Mouse (Mus musculus) ovary, postnatal 36 days (tissue): Measurements from ENCODE around the gene Fbxo30.
A peak's percentile ranks its signal among the peaks of the same experiment; 100 is the strongest.
"Not testable (repeated sequence)": the region's sequence is repeated elsewhere in the genome, so short reads cannot be mapped to it uniquely, and the experiment has no call there.

Source experiments
- DNase-seq: peaks from one replicate; pipeline ENCODE4 v3.0.0; 2022; ENCODE audit warnings: low spot score, mixed read lengths

Fbxo30 gene

GRCm38 (mm10) chr10:11280578-11281463, at the start of gene Fbxo30:
TSS of gene Fbxo30 (plus strand) at chr10:11281330.
- peak; percentile 93 for DNase-seq

- DNase-seq, result no peak
These were observed 47.9 kb upstream of the Fbxo30 start for GRCm38 (mm10) chr10:11233208-11233607.

GRCm38 (mm10) chr10:11242988-11243387, 38.1 kb upstream of the Fbxo30 start:
- DNase-seq, result peak; percentile 5

DNA sequence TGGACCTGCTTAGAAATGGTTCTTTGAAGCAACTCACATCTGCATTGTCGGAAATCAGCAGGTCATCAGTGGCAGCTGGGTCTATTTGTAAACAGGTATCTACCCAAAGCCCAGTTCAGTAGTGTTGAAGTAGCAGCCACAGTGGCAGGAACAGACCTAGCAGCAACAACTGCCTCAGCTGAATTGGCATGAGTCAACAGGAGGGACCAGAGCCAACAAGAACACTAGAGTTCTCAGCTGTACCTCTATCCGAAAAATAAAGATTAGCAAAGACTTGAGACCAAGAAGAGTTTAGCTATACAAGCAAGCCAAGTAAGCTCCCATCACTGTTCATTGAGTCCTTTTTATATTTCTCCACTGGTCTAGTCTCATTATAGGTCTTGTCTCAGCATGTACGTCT, 32.9 kb upstream of the Fbxo30 start:
- DNase-seq, result no peak

DNA sequence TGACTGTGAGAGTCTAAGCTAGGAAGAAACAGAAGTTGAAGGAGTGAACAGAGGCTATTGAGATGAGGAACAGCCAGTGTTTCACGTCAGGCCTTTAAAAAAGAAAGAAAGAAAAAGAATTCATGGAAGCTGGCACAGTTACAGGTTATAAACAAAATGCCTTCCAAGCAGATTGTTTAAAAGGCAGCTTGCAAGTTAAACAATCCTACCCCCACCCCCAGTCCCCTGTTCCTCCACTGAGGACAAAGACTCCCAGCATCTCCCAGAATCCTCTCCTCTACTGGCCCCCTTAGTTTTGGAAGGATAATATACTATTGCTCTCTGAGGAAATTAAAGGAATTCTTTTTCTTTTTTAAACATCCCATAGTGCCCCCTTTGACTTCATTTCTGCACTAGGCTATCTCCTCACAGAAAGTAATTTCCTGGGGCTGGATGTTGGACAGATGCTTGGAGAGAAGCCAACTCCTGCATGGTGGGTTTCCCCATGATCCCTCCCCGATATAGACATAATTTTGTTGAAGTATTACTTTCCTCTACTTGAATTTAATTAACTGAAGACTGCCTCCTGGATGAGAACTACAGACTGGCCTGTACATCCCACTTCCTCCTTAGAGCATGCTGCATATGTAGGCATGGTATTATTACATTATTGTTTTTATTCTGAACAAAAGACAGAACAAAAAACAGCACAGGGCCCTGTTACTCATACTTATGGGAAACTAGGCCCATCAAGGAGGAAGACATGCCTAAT, 30.7 kb upstream of the Fbxo30 start:
- no peak for DNase-seq

DNA sequence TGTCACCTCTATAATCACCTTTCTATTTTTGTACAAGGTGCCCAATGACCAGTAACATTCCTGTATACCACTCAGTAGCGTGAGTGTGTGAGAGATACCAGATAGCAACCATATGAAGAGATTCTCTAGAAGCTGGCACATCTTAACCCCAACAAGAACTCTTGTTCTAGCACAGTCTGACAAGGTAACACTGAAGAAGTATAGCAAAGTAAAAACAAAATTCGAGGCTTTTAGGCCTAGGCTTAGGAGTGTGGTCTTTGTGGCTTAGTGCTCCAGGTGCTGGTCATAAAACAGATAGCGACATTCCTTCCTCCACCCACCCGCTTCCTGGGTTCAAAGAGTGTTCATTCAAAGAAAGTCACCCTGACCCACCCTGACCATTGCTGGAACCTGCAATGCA, 27.5 kb upstream of the Fbxo30 start:
- DNase-seq, result not testable (repeated sequence)

DNA sequence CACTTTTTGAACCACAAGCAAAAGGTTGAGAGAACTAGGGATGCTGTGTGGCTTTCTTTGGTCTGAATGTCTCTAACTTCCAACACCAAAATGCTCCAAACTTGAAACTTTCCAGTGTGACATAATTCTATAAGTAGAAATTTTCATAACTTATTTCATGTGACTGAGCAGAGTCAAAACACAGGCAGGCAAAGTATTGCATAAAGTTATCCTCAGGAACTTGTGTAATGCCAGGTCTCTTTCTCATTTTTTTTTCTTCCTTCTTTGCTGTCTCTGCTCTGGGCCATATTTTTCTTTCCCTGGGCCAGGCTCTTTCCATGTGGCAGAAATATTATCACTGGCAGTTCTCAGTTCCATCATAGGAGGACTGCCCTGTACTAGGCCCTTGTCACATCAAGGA, 21.0 kb upstream of the Fbxo30 start:
- no peak for DNase-seq

DNA sequence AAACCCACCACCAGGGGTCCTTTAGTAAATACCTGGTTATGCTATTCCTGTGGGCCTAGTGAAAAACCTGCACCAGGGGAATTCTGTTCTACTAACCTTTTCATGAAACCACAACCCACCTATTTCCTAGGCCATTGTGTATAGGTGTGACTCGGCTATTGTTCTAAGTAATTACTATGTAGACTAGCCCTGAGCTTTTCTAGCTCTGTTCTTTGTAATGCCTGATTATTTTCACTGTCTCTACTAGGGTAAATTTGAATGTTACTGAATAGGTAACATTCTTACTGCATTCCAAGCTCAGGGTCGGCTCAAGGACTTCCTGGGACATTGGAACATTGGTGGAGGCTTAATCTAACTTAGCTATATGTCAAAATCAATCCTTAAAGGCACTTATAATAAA, 18.8 kb upstream of the Fbxo30 start:
- not testable (repeated sequence) for DNase-seq

- not testable (repeated sequence) for DNase-seq
These were observed 17.3 kb upstream of the Fbxo30 start for GRCm38 (mm10) chr10:11263795-11264194.

GRCm38 (mm10) chr10:11269165-11269564, 12.0 kb upstream of the Fbxo30 start:
- DNase-seq, result no peak

- no peak for DNase-seq
These were observed 6.7 kb upstream of the Fbxo30 start for GRCm38 (mm10) chr10:11274431-11274830.

- no peak for DNase-seq
These were observed 924 bp upstream of the Fbxo30 start for GRCm38 (mm10) chr10:11280235-11280577.

GRCm38 (mm10) chr10:11281498-11282305, 572 bp downstream of the Fbxo30 start:
- no peak for DNase-seq

GRCm38 (mm10) chr10:11282306-11282631, 1.1 kb downstream of the Fbxo30 start:
- DNase-seq, result no peak

GRCm38 (mm10) chr10:11298418-11298817, 17.3 kb downstream of the Fbxo30 start:
- DNase-seq, result no peak

DNA sequence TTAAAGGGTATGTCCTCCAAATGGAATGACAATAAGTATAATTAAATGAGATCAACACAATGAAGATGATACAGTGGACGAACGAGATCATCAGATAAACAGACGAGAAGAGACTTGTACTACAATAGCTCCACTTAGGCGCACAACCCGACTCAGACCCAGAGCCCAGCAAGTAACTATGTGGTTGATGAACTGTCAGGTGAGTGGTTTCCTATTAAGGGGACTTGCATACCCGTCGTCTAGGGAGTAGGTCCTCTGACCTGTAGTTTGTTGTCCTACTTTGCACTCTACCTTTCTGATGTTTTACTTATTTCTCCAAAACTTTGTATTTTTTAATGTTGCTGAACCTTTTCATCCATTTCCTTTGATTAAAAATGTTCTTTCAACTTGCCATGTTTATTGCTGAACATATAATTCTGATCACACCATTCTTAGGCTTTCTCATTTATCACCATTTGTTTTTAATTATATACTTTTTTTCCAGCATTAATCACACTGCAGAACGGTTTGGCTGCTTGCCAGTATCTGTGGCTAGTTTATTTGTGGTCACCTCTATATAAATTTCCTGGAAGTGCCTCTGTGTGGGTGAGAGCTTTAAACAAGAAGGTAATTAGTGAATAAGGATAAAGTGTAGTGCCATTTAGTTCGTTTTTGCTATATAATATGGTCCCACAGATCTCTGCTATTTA, 24.4 kb downstream of the Fbxo30 start:
- no peak for DNase-seq

DNA sequence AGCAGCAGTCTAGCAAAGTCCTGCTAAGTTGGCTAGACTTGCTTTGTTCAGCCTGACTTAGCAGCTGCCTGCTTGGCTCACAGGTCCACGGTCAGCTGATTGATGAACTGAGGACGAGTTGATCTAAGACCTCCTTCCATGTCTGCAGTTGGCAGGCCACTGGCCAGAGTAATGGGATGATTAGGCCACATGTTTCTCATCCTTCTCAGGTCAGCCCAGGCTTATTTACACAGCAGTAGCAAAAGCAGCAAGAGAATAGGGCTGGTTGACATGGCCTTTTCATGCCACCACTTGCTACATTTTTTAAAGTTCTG, 24.9 kb downstream of the Fbxo30 start:
- no peak for DNase-seq

DNA sequence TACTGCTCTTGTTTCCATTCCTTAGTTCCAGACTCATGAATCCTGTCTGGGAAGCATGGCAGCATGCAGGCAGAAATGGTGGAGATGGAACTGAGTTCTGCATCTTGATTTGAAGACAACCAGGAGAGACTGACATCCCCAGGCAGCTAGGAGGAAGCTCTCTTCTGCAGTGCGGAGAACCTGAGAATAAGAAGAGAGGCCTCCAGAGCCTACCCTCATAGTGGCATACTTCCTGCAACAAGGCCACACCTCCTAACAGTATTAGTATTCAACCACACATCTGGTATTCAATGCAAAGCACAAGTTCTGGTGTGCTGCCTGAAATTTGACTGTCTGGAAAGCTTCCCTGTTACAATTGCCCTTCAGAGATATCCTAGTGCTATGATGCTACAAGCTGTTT, 28.7 kb downstream of the Fbxo30 start:
- DNase-seq, result no peak

DNA sequence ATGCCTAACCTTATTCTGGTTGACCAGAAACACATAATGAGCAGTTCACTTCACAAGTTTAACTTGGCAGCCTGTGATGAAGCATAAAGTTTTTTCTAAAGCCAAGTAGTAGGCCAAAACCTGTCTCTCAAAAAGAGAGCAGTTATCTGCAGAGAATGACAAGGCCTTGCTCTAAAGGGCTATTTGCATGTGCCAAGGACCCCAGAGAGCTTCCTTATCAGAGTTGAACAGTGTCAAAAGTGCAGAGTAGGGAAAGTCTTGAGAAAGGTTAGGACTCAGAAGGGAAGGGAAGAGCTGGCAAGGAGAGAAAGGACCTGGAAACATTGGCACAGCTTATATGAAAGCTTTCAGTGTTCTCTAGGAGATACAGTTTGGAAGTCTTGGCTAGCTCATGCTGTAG, 29.4 kb downstream of the Fbxo30 start:
- no peak for DNase-seq

DNA sequence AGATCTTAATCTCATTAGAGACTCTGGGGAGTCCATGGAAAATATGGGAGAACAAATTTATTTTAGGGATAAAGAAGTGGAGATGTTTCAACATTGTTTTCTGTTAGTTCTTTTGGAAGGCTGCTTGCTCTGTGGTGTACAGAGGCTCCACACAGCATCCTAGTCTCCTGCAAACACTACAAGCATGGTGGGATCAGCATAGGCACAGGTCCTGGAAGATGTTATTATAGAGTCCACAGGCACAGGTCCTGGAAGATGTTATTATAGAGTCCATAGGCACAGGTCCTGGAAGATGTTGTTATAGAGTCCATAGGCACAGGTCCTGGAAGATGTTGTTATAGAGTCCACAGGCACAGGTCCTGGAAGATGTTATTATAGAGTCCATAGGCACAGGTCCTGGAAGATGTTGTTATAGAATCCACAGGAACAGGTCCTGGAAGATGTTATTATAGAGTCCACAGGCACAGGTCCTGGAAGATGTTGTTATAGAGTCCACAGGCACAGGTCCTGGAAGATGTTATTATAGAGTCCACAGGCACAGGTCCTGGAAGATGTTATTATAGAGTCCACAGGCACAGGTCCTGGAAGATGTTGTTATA, 36.8 kb downstream of the Fbxo30 start:
- DNase-seq, result not testable (repeated sequence)

DNA sequence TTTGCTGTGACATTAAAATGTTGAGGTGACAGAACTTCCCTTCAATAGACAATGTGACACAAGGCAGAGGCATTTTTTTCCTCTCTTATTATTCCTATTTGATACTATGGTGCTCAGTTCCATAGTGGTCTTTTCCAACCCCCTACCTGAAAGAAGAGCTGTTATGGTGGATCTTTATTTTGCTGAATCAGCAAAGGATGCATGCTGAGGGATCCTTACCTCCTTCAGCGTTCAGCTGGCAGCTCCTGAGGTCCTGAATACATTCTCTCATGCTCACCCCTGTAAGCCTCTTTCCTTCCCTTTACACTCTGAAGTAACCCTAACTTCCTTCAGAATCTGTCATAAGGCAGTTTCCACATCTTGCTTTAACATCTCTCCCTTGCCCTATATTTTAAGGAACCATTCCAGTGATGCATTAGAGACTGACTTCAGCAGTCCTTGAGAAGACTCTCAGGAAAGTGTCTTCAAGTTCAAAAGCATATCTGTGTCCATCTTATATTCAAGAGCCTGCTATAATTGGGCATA, 38.4 kb downstream of the Fbxo30 start:
- no peak for DNase-seq

- no peak for DNase-seq
These were observed 41.2 kb downstream of the Fbxo30 start for GRCm38 (mm10) chr10:11322316-11322715.
